Mouse (Mus musculus): ENCODE data around the gene Celsr1. TPM values are rescaled to one million over a fixed set of nuclear protein-coding genes. Genes with fewer than 3 reads are reported as not detected.
"Not testable (repeated sequence)": the region's sequence is repeated elsewhere in the genome, so short reads cannot be mapped to it uniquely, and the experiment has no call there.

Gene Celsr1
- polyA plus RNA-seq, 1 experiment from 2014 or later: 4.2 TPM

GRCm38 (mm10) chr15:85889235-85889634, 144.3 kb downstream of the Celsr1 start:
- WGBS: 91% methylated on average over 4 of the region's 4 CpGs
- Histone ChIP-seq H3K9me3 (replicated peaks) (no peaks in the 10 kb centered on the region), H3K4me1 (no peaks in the 10 kb centered on the region), H3K36me3 (peaks cover 79% of the 10 kb centered on the region), H3K27ac (replicated peaks) (no peak overlapping the region), H3K9ac (no peak overlapping the region), H3K4me2 (replicated peaks) (no peak overlapping the region), H3K27me3 (no peaks in the 10 kb centered on the region), H3K4me3 (replicated peaks) (no peak overlapping the region)
- no peak for ATAC-seq (ENCODE audit: insufficient number of reproducible peaks, low FRiP score, low TSS enrichment, low read depth)

- no peak overlapping the region for H3K9ac ChIP-seq
- 81% methylated on average over 5 of the region's 5 CpGs for WGBS
- no peak overlapping the region for H3K4me2 ChIP-seq (replicated peaks)
- peaks cover 65% of the 10 kb centered on the region for H3K36me3 ChIP-seq
- H3K4me1 ChIP-seq: 0 out of 2 replicates have a peak, but pooled peaks cover under 1% of the 10 kb centered on the region
- H3K27ac ChIP-seq (replicated peaks): no peak overlapping the region
- H3K27me3 ChIP-seq: no peaks in the 10 kb centered on the region
- no peak for ATAC-seq (ENCODE audit: insufficient number of reproducible peaks, low FRiP score, low TSS enrichment, low read depth)
- no peak overlapping the region for H3K4me3 ChIP-seq (replicated peaks)
- no peaks in the 10 kb centered on the region for H3K9me3 ChIP-seq (replicated peaks)
These were observed 148.0 kb downstream of the Celsr1 start for GRCm38 (mm10) chr15:85885606-85886005.

GRCm38 (mm10) chr15:85879498-85879895, 154.1 kb downstream of the Celsr1 start:
- Histone ChIP-seq H3K27ac (replicated peaks) (peak overlapping the region; percentile 84), H3K4me1 (peaks cover 13% of the 10 kb centered on the region; the same call in 1 of the 2 replicates), H3K9me3 (replicated peaks) (no peaks in the 10 kb centered on the region), H3K27me3 (no peaks in the 10 kb centered on the region), H3K4me3 (replicated peaks) (peak overlapping the region; percentile 79), H3K4me2 (replicated peaks) (peak overlapping the region; percentile 88), H3K9ac (peak overlapping the region; percentile 76), H3K36me3 (peaks cover 46% of the 10 kb centered on the region)
- ATAC-seq (ENCODE audit: insufficient number of reproducible peaks, low FRiP score, low TSS enrichment, low read depth): peak; percentile 7; the same call in 1 of the 2 replicates
- WGBS: 1% methylated on average over 18 of the region's 18 CpGs

GRCm38 (mm10) chr15:85878848-85879497, 154.6 kb downstream of the Celsr1 start, which contains the start of gene Trmu:
TSS of gene Trmu (plus strand) at chr15:85879312.
- 1% methylated on average over 50 of the region's 50 CpGs for WGBS
- Histone ChIP-seq H3K9ac (peak within 1 kb of the TSS; percentile 76), H3K27ac (replicated peaks) (peak within 1 kb of the TSS; percentile 84), H3K4me2 (replicated peaks) (peak within 1 kb of the TSS; percentile 88), H3K36me3 (peaks cover 44% of the 10 kb centered on the region), H3K4me3 (replicated peaks) (peak within 1 kb of the TSS; percentile 79), H3K4me1 (peaks cover 13% of the 10 kb centered on the region; the same call in 1 of the 2 replicates), H3K27me3 (no peaks in the 10 kb centered on the region), H3K9me3 (replicated peaks) (no peaks in the 10 kb centered on the region)
- ATAC-seq (ENCODE audit: insufficient number of reproducible peaks, low FRiP score, low TSS enrichment, low read depth): peak; percentile 94

- Histone ChIP-seq H3K9ac (no peak overlapping the region), H3K27ac (replicated peaks) (no peak overlapping the region), H3K27me3 (no peaks in the 10 kb centered on the region), H3K36me3 (peaks cover 38% of the 10 kb centered on the region), H3K4me3 (replicated peaks) (no peak overlapping the region), H3K4me1 (peaks cover 13% of the 10 kb centered on the region; the same call in 1 of the 2 replicates), H3K9me3 (replicated peaks) (no peaks in the 10 kb centered on the region), H3K4me2 (replicated peaks) (no peak overlapping the region)
- ATAC-seq (ENCODE audit: insufficient number of reproducible peaks, low FRiP score, low TSS enrichment, low read depth): no peak
- 89% methylated on average over 7 of the region's 7 CpGs for WGBS
These were observed 156.2 kb downstream of the Celsr1 start for GRCm38 (mm10) chr15:85877336-85877735.

- Histone ChIP-seq H3K27me3 (no peaks in the 10 kb centered on the region), H3K4me1 (no peaks in the 10 kb centered on the region), H3K4me2 (replicated peaks) (no peak overlapping the region), H3K9me3 (replicated peaks) (no peaks in the 10 kb centered on the region), H3K9ac (no peak overlapping the region), H3K4me3 (replicated peaks) (no peak overlapping the region), H3K36me3 (peaks cover 75% of the 10 kb centered on the region), H3K27ac (replicated peaks) (no peak overlapping the region)
- WGBS: 57% methylated on average over 6 of the region's 6 CpGs
- no peak for ATAC-seq (ENCODE audit: insufficient number of reproducible peaks, low FRiP score, low TSS enrichment, low read depth)
These were observed 165.9 kb downstream of the Celsr1 start for GRCm38 (mm10) chr15:85867696-85868095.

- not testable (repeated sequence) for ATAC-seq (ENCODE audit: insufficient number of reproducible peaks, low FRiP score, low TSS enrichment, low read depth); H3K4me3 ChIP-seq (replicated peaks); H3K4me2 ChIP-seq (replicated peaks); H3K9me3 ChIP-seq (replicated peaks); H3K4me1 ChIP-seq; H3K27me3 ChIP-seq; H3K27ac ChIP-seq (replicated peaks); H3K9ac ChIP-seq
- WGBS: 92% methylated on average over 7 of the region's 7 CpGs
- H3K36me3 ChIP-seq: peaks cover 69% of the 10 kb centered on the region
These were observed 167.7 kb downstream of the Celsr1 start for GRCm38 (mm10) chr15:85865913-85866312.

- peak within 1 kb of the TSS; percentile 72 for H3K9ac ChIP-seq
- ATAC-seq (ENCODE audit: insufficient number of reproducible peaks, low FRiP score, low TSS enrichment, low read depth): peak; percentile 96
- peaks cover 21% of the 10 kb centered on the region for H3K4me1 ChIP-seq
- H3K27me3 ChIP-seq: no peaks in the 10 kb centered on the region
- peak within 1 kb of the TSS; percentile 66 for H3K4me2 ChIP-seq (replicated peaks)
- WGBS: under 1% methylated on average over 42 of the region's 42 CpGs
- peak within 1 kb of the TSS; percentile 81 for H3K4me3 ChIP-seq (replicated peaks)
- no peaks in the 10 kb centered on the region for H3K9me3 ChIP-seq (replicated peaks)
- peaks cover 29% of the 10 kb centered on the region for H3K36me3 ChIP-seq
- peak within 1 kb of the TSS; percentile 80 for H3K27ac ChIP-seq (replicated peaks)
These were observed 174.0 kb downstream of the Celsr1 start, which contains the start of gene Gtse1 for GRCm38 (mm10) chr15:85859490-85860031. TSS of gene Gtse1 (plus strand) at chr15:85859745.

- Histone ChIP-seq H3K36me3 (peaks cover 23% of the 10 kb centered on the region), H3K27ac (replicated peaks) (peak overlapping the region; percentile 80), H3K4me1 (peaks cover 21% of the 10 kb centered on the region), H3K9me3 (replicated peaks) (no peaks in the 10 kb centered on the region), H3K4me3 (replicated peaks) (peak overlapping the region; percentile 81), H3K27me3 (no peaks in the 10 kb centered on the region), H3K9ac (peak overlapping the region; percentile 72), H3K4me2 (replicated peaks) (peak overlapping the region; percentile 66)
- ATAC-seq (ENCODE audit: insufficient number of reproducible peaks, low FRiP score, low TSS enrichment, low read depth): peak; percentile 15; the same call in 1 of the 2 replicates
- WGBS: 7% methylated on average over 15 of the region's 15 CpGs
These were observed 174.5 kb downstream of the Celsr1 start for GRCm38 (mm10) chr15:85858980-85859489.

GRCm38 (mm10) chr15:85851656-85852392, 181.8 kb downstream of the Celsr1 start:
- H3K27ac ChIP-seq (replicated peaks): no peak overlapping the region
- no peaks in the 10 kb centered on the region for H3K9me3 ChIP-seq (replicated peaks)
- H3K4me2 ChIP-seq (replicated peaks): no peak overlapping the region
- no peak overlapping the region for H3K9ac ChIP-seq
- H3K4me1 ChIP-seq: no peaks in the 10 kb centered on the region
- WGBS: 80% methylated on average over 12 of the region's 12 CpGs
- no peaks in the 10 kb centered on the region for H3K27me3 ChIP-seq
- no peak overlapping the region for H3K4me3 ChIP-seq (replicated peaks)
- no peak for ATAC-seq (ENCODE audit: insufficient number of reproducible peaks, low FRiP score, low TSS enrichment, low read depth)
- H3K36me3 ChIP-seq: peaks cover 3% of the 10 kb centered on the region; the same call in 1 of the 2 replicates
